Mouse (Mus musculus): ENCODE data around the gene 4930548H24Rik. TPM values are rescaled to one million over a fixed set of nuclear protein-coding genes. Genes with fewer than 3 reads are reported as not detected.
A peak's percentile ranks its signal among the peaks of the same experiment; 100 is the strongest.
"Not testable (repeated sequence)": the region's sequence is repeated elsewhere in the genome, so short reads cannot be mapped to it uniquely, and the experiment has no call there.

Gene 4930548H24Rik
- polyA plus RNA-seq, 1 experiment from 2014 or later: not detected

GRCm38 (mm10) chr5:31527117-31527680 lies 41.7 kb downstream of the 4930548H24Rik start:
- Histone ChIP-seq H3K4me2 (ENCODE audit: low read length) (peak overlapping the region; percentile 97), H3K27me3 (replicated peaks; ENCODE audit: control insufficient read depth, insufficient read depth, low read length) (no peaks in the 10 kb centered on the region), H3K36me3 (ENCODE audit: control insufficient read depth, insufficient read depth, low read length) (peaks cover 32% of the 10 kb centered on the region), H3K4me1 (ENCODE audit: control insufficient read depth, insufficient read depth, low read length) (peaks cover 14% of the 10 kb centered on the region), H3K27ac (ENCODE audit: low read depth, low read length) (peak overlapping the region; percentile 80; the same call in 1 of the 2 replicates), H3K9me3 (replicated peaks; ENCODE audit: control insufficient read depth, low read length) (no peaks in the 10 kb centered on the region), H3K9ac (ENCODE audit: low read length) (peak overlapping the region; percentile 87), H3K4me3 (ENCODE audit: low read depth, low read length) (peak overlapping the region; percentile 90)
- ATAC-seq (peak; percentile 36; the same call in 1 of the 2 replicates), DNase-seq (ENCODE audit: low spot score) (no peak)
- 3% methylated on average over 40 of the region's 40 CpGs for WGBS

GRCm38 (mm10) chr5:31527707-31528106 lies 42.2 kb downstream of the 4930548H24Rik start, which contains the start of gene Supt7l:
TSS of gene Supt7l (minus strand) at chr5:31527807.
- not testable (repeated sequence) for ATAC-seq; H3K27me3 ChIP-seq (replicated peaks; ENCODE audit: control insufficient read depth, insufficient read depth, low read length)
- 78% methylated on average over 11 of the region's 11 CpGs for WGBS

GRCm38 (mm10) chr5:31528560-31528959 lies 43.0 kb downstream of the 4930548H24Rik start:
- ATAC-seq: no peak
- H3K36me3 ChIP-seq (ENCODE audit: control insufficient read depth, insufficient read depth, low read length): peaks cover 37% of the 10 kb centered on the region
- H3K4me1 ChIP-seq (ENCODE audit: control insufficient read depth, insufficient read depth, low read length): peaks cover 14% of the 10 kb centered on the region
- no peak overlapping the region for H3K9ac ChIP-seq (ENCODE audit: low read length)
- DNase-seq (ENCODE audit: low spot score): no peak
- no peak overlapping the region for H3K4me2 ChIP-seq (ENCODE audit: low read length)
- H3K4me3 ChIP-seq (ENCODE audit: low read depth, low read length): no peak overlapping the region
- WGBS: 57% methylated on average over 2 of the region's 2 CpGs
- H3K27me3 ChIP-seq (replicated peaks; ENCODE audit: control insufficient read depth, insufficient read depth, low read length): no peaks in the 10 kb centered on the region
- H3K27ac ChIP-seq (ENCODE audit: low read depth, low read length): no peak overlapping the region
- H3K9me3 ChIP-seq (replicated peaks; ENCODE audit: control insufficient read depth, low read length): no peaks in the 10 kb centered on the region

More at GRCm38 (mm10) chr5:31527707-31528106, 42.2 kb downstream of the 4930548H24Rik start, which contains the start of gene Supt7l:
- not testable (repeated sequence) for H3K9me3 ChIP-seq (replicated peaks; ENCODE audit: control insufficient read depth, low read length); DNase-seq (ENCODE audit: low spot score)
- Histone ChIP-seq H3K4me2 (ENCODE audit: low read length) (peak within 1 kb of the TSS; percentile 97), H3K27ac (ENCODE audit: low read depth, low read length) (peak within 1 kb of the TSS; percentile 80; the same call in 1 of the 2 replicates), H3K9ac (ENCODE audit: low read length) (peak within 1 kb of the TSS; percentile 87), H3K36me3 (ENCODE audit: control insufficient read depth, insufficient read depth, low read length) (peaks cover 32% of the 10 kb centered on the region), H3K4me1 (ENCODE audit: control insufficient read depth, insufficient read depth, low read length) (peaks cover 14% of the 10 kb centered on the region), H3K4me3 (ENCODE audit: low read depth, low read length) (peak within 1 kb of the TSS; percentile 90)

- Histone ChIP-seq H3K9me3 (replicated peaks; ENCODE audit: control insufficient read depth, low read length) (no peaks in the 10 kb centered on the region), H3K36me3 (ENCODE audit: control insufficient read depth, insufficient read depth, low read length) (peaks cover 90% of the 10 kb centered on the region), H3K4me2 (ENCODE audit: low read length) (no peak overlapping the region), H3K9ac (ENCODE audit: low read length) (no peak overlapping the region), H3K4me1 (ENCODE audit: control insufficient read depth, insufficient read depth, low read length) (no peaks in the 10 kb centered on the region), H3K27ac (ENCODE audit: low read depth, low read length) (no peak overlapping the region), H3K27me3 (replicated peaks; ENCODE audit: control insufficient read depth, insufficient read depth, low read length) (no peaks in the 10 kb centered on the region), H3K4me3 (ENCODE audit: low read depth, low read length) (no peak overlapping the region)
- 87% methylated on average over 2 of the region's 2 CpGs for WGBS
- DNase-seq (ENCODE audit: low spot score): no peak
- no peak for ATAC-seq
These were observed 49.7 kb downstream of the 4930548H24Rik start for GRCm38 (mm10) chr5:31535228-31535627.

Other genes starting within 250 kb of the 4930548H24Rik start
- 160 and 167 TPM in 2 replicates for gene Nrbp1, start 244.9 kb upstream of the 4930548H24Rik start, polyA plus RNA-seq (2014; fragmentation: Nextera tagmentation; extraction: Ambion mirVana)
- 0.47 and 1.2 TPM in 2 replicates for gene Gm9970, start 244.5 kb upstream of the 4930548H24Rik start, polyA plus RNA-seq (2014; fragmentation: Nextera tagmentation; extraction: Ambion mirVana)
- 2.0 and 2.8 TPM in 2 replicates for gene Krtcap3, start 234.0 kb upstream of the 4930548H24Rik start, polyA plus RNA-seq (2014; fragmentation: Nextera tagmentation; extraction: Ambion mirVana)
- gene Ift172, start 194.6 kb upstream of the 4930548H24Rik start, polyA plus RNA-seq (2014; fragmentation: Nextera tagmentation; extraction: Ambion mirVana): 24.0 and 29.7 TPM in 2 replicates
- 68.0 and 72.6 TPM in 2 replicates for gene Fndc4, start 189.7 kb upstream of the 4930548H24Rik start, polyA plus RNA-seq (2014; fragmentation: Nextera tagmentation; extraction: Ambion mirVana)
- not detected in 2 replicates for gene Gckr, start 188.3 kb upstream of the 4930548H24Rik start, polyA plus RNA-seq (2014; fragmentation: Nextera tagmentation; extraction: Ambion mirVana)
- 79.7 and 93.6 TPM in 2 replicates for gene Zfp512, start 33.3 kb upstream of the 4930548H24Rik start, polyA plus RNA-seq (2014; fragmentation: Nextera tagmentation; extraction: Ambion mirVana)
- 83.2 and 83.9 TPM in 2 replicates for gene Gpn1, start 9.0 kb downstream of the 4930548H24Rik start, polyA plus RNA-seq (2014; fragmentation: Nextera tagmentation; extraction: Ambion mirVana)
- gene Slc4a1ap, start 41.3 kb downstream of the 4930548H24Rik start, polyA plus RNA-seq (2014; fragmentation: Nextera tagmentation; extraction: Ambion mirVana): 20.9 and 21.7 TPM in 2 replicates
- gene Supt7l, start 42.1 kb downstream of the 4930548H24Rik start, polyA plus RNA-seq (2014; fragmentation: Nextera tagmentation; extraction: Ambion mirVana): 10.0 and 13.7 TPM in 2 replicates
- 202 and 241 TPM in 2 replicates for gene Mrpl33, start 111.2 kb downstream of the 4930548H24Rik start, polyA plus RNA-seq (2014; fragmentation: Nextera tagmentation; extraction: Ambion mirVana)
- gene Rbks, start 211.9 kb downstream of the 4930548H24Rik start, polyA plus RNA-seq (2014; fragmentation: Nextera tagmentation; extraction: Ambion mirVana): 1.9 and 2.1 TPM in 2 replicates
- 32.3 TPM in 2 replicates for gene Babam2, start 211.9 kb downstream of the 4930548H24Rik start, polyA plus RNA-seq (2014; fragmentation: Nextera tagmentation; extraction: Ambion mirVana)